Mouse (Mus musculus): Measurements from ENCODE around the gene Cnnm2.

DNA sequence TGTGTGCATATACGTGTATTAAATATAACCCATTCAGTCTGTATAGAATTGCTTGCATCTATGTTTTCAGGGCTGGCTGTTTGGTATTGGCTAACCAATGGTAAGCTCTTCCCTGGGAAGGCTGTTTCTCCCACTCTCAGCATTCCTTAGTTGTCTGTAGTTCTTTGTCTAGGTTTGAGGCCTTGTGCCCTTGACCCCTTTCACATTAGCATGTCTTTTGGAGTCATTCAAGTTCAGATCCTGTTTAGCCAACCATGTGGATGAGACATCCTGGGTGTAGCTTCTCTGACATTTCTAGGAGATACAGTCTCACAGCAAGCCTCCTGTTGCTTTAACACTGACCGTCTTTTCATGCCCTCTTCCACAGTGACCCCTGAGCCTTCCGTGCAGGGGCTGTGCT is 74.7 kb downstream of the Cnnm2 start:
- TF ChIP-seq CTCF (IDR thresholded peaks at IDR 0.05; ENCODE audit: extremely low read depth, insufficient read depth, insufficient read length, insufficient replicate concordance) (no peak), POLR2A (IDR thresholded peaks at IDR 0.05; ENCODE audit: low read depth, low read length) (no peak)

Measured in spleen, adult 2 months (tissue).